Mouse (Mus musculus) forebrain, embryonic 16.5 days (tissue): ENCODE data around the gene Gm9970. TPM values are rescaled to one million over a fixed set of nuclear protein-coding genes. Genes with fewer than 3 reads are reported as not detected.

Experiments used
- ATAC-seq: fragments of 200-750 bp; cut with Nextera tagmentation; 2 replicates; pipeline ENCODE4 v1.8.0; 2017; ENCODE audit warnings: mild to moderate bottlenecking, moderate library complexity
- H3K27ac ChIP-seq: fragments of 300-500 bp; sonication (generic); 2 replicates; pipeline ENCODE4 v1.5.1; 2014; ENCODE audit warnings: low read length, control low read depth
- H3K27me3 ChIP-seq: fragments of 300-500 bp; sonication (generic); replicated peaks from 2 replicates; pipeline ENCODE4 v1.6.1; 2014; ENCODE audit warnings: low read length; ENCODE audit not compliant: control insufficient read depth, insufficient read depth
- H3K36me3 ChIP-seq: fragments of 300-500 bp; sonication (generic); 2 replicates; pipeline ENCODE4 v1.6.1; 2014; ENCODE audit not compliant: control insufficient read depth, insufficient read depth
- H3K4me1 ChIP-seq: fragments of 300-500 bp; sonication (generic); replicated peaks from 2 replicates; pipeline ENCODE4 v1.6.1; 2014; ENCODE audit warnings: low read length; ENCODE audit not compliant: control insufficient read depth, insufficient read depth
- H3K4me2 ChIP-seq: fragments of 300-500 bp; sonication (generic); 2 replicates; pipeline ENCODE4 v1.6.1; 2014; ENCODE audit warnings: mild to moderate bottlenecking, low read length, control low read depth
- H3K4me3 ChIP-seq: fragments of 300-500 bp; sonication (generic); replicated peaks from 2 replicates; pipeline ENCODE4 v1.5.1; 2014; ENCODE audit warnings: mild to moderate bottlenecking, low read length, control low read depth
- H3K9ac ChIP-seq: fragments of 300-500 bp; sonication (generic); replicated peaks from 2 replicates; pipeline ENCODE4 v1.6.1; 2014; ENCODE audit warnings: low read depth, low read length, control low read depth
- H3K9me3 ChIP-seq: fragments of 300-500 bp; sonication (generic); 2 replicates; pipeline ENCODE4 v1.6.1; 2016; ENCODE audit warnings: low read length; ENCODE audit not compliant: control insufficient read depth
- WGBS: fragments of 180-500 bp; shearing (Covaris S2); extraction: QIAGEN DNeasy Blood & Tissue Kit; methylation state at CpG from one replicate; pipeline ENCODE4 v1.1.7; 2014; 5-methylcytosine and 5-hydroxymethylcytosine counted together
- polyA plus RNA-seq: library from polyadenylated mRNA; unstranded; fragments of >200 nt; fragmentation: Nextera tagmentation; extraction: Ambion mirVana; gene quantifications from 2 replicates; pipeline ENCODE4 v1.2.1, GENCODE M21; 2015

Gm9970 gene
- polyA plus RNA-seq, 1 experiment from 2014 or later, result 0.99 TPM

DNA sequence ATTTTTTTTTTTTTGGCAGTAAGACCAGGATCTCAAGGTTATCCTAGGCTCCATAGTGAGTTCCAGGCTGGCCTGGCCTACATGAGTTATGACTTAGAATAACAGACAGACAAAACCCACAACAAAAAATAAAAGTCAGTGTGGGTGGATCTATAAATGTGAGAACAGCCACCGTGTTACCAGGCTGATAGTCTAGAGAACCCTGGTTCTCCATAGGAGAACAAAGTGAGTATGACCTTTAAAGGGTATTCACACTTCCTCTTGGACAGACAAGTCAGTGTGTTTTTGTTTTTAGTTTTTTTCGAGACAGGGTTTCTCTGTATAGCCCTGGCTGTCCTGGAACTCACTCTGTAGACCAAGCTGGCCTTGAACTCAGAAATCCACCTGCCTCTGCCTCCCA lies 14.9 kb upstream of the Gm9970 start:
- Histone ChIP-seq H3K9ac (no peak overlapping the region), H3K36me3 (peaks cover 9% of the 10 kb centered on the region), H3K4me1 (0 out of 2 replicates have a peak, but pooled peaks cover 2% of the 10 kb centered on the region), H3K27ac (no peak overlapping the region), H3K27me3 (no peaks in the 10 kb centered on the region), H3K9me3 (no peaks in the 10 kb centered on the region), H3K4me3 (no peak overlapping the region), H3K4me2 (no peak overlapping the region)
- no peak for ATAC-seq
- 90% methylated on average over 2 of the region's 2 CpGs for WGBS

DNA sequence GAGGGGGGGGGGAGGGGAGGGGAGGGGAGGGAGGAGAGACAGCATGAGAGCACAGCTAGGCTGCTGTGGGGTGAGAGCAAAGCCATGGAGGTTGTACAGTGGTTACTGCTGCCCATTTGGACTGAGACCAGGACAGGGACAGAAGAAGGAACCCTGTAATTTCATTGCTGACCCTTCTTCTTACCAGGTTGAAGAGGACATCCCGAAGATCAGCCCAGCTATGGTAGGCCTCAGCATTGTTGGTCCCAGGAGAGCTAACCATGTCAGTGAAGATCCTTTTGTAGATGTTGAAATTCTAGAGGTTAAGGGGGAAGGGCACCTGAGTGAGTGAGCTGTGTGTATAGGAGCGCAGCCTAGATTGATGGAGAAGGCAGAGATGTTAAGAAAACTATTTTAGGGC lies 14.3 kb upstream of the Gm9970 start:
- H3K9me3 ChIP-seq, result no peaks in the 10 kb centered on the region
- H3K4me1 ChIP-seq, result 0 out of 2 replicates have a peak, but pooled peaks cover 2% of the 10 kb centered on the region
- no peaks in the 10 kb centered on the region for H3K27me3 ChIP-seq
- no peak for ATAC-seq
- WGBS, result 90% methylated on average over 2 of the region's 2 CpGs
- no peak overlapping the region for H3K4me2 ChIP-seq
- no peak overlapping the region for H3K9ac ChIP-seq
- H3K27ac ChIP-seq, result no peak overlapping the region
- H3K4me3 ChIP-seq, result no peak overlapping the region
- peaks cover 9% of the 10 kb centered on the region for H3K36me3 ChIP-seq

DNA sequence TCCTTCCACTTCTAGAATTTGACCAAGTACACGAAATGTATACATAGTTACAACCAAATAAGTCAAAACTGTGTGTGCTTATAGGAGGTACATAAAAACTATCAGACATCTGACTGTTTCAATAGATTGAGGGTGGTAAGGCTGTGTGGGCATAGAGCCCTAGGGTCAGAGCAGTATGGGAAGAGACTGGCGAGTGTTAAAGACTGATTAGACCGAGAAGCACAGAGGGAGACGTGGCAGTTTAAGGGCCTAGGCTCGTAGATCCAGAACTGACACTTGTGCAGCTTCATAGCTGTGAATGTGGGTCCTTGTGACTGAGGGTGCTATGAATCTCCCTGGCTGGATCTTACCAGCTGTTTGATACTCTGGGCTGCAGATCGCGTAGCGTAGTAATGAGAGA lies 13.9 kb upstream of the Gm9970 start:
- Histone ChIP-seq H3K4me3 (no peak overlapping the region), H3K4me1 (0 out of 2 replicates have a peak, but pooled peaks cover 2% of the 10 kb centered on the region), H3K9ac (no peak overlapping the region), H3K36me3 (peaks cover 12% of the 10 kb centered on the region), H3K27me3 (no peaks in the 10 kb centered on the region), H3K27ac (no peak overlapping the region), H3K4me2 (no peak overlapping the region), H3K9me3 (no peaks in the 10 kb centered on the region)
- 87% methylated on average over 8 of the region's 8 CpGs for WGBS
- no peak for ATAC-seq

DNA sequence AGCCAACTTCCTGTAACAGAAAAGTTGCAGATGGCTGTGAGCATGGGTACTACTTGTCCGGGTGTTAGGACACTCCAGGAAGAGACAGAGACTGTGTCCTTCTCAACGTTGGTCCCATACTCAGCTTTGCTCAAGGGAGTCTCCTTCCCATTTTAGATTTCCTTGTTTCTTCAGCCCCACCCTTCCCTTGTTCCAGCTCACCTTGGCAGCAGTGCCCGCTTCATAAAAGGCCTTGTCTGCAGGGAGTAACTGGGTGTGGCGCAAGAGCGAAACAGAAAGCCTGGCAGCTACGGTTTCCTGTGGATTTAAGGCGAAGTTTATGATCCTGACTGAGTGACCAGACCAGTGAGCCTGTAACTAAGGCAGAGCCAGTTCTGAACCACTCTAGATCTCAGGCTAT lies 13.4 kb upstream of the Gm9970 start:
- H3K36me3 ChIP-seq, result peaks cover 17% of the 10 kb centered on the region
- H3K27ac ChIP-seq, result no peak overlapping the region

DNA sequence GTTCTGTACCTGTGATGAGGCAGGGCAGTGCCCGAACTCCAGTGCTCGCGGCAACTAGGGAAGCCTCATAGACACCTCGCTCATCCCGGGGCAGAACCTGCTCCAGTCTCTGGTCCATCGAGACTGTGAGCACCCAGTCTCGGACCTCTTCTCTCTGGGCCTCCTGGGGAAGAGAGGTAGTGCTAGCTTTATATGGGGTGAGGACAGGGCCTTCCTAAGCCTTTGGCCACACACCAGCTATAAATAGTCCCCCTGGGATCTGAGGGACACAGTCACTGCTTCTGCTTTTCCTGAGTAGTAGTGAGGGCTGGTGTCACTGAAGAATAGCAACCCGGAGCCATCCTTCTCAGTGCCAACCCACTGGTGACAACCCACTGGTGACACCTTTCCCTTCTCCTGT lies 12.8 kb upstream of the Gm9970 start:
- Histone ChIP-seq H3K9me3 (no peaks in the 10 kb centered on the region), H3K27ac (no peak overlapping the region), H3K4me2 (no peak overlapping the region), H3K36me3 (peaks cover 21% of the 10 kb centered on the region), H3K4me3 (no peak overlapping the region), H3K4me1 (0 out of 2 replicates have a peak, but pooled peaks cover 2% of the 10 kb centered on the region), H3K9ac (no peak overlapping the region), H3K27me3 (no peaks in the 10 kb centered on the region)
- ATAC-seq, result no peak
- 95% methylated on average over 8 of the region's 8 CpGs for WGBS

More for the DNA sequence above, 13.4 kb upstream of the Gm9970 start:
- no peak overlapping the region for H3K4me3 ChIP-seq
- WGBS, result 92% methylated on average over 7 of the region's 7 CpGs
- no peaks in the 10 kb centered on the region for H3K9me3 ChIP-seq
- no peak overlapping the region for H3K4me2 ChIP-seq
- no peaks in the 10 kb centered on the region for H3K27me3 ChIP-seq
- H3K4me1 ChIP-seq, result 0 out of 2 replicates have a peak, but pooled peaks cover 2% of the 10 kb centered on the region
- no peak overlapping the region for H3K9ac ChIP-seq
- ATAC-seq, result no peak

DNA sequence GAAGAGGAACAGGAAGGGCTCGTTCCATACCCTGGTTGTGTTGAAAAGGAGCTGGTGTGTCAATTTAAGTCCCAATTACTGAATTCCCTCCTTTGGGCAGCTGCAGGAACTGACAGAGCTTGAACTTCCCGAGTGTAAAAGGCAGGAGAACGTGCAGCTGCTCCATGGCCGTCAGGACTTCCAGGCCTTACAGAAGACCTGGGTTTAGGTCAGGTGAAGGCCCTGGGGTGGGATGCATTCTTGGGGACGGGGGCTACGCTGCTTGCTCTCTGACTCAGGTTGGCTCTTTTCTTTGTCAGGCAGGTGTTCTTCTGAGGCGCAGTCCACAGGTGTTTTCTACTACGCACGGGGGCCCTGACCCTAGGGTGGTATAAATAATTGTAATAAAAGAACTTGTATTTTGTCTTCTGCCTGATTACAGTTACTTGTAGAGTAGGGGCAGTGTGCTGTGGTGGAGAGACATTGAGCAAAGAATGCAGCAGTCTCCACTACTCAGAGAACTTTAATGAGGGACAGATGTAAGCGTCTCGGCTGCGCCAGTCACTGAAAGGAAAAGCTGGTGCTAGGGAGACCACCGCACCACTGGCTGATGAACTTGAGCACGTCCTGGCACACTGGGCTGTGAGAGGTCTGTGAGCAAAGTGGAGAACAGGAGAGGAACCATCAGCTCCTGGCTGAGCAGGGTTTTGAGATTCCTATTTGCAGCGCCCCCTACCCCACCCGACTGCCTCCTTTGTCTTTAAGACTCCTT lies 11.9 kb upstream of the Gm9970 start:
- Histone ChIP-seq H3K27me3 (no peaks in the 10 kb centered on the region), H3K9me3 (no peaks in the 10 kb centered on the region), H3K4me1 (0 out of 2 replicates have a peak, but pooled peaks cover 2% of the 10 kb centered on the region), H3K27ac (no peak overlapping the region), H3K4me3 (no peak overlapping the region), H3K9ac (no peak overlapping the region), H3K4me2 (no peak overlapping the region), H3K36me3 (peaks cover 23% of the 10 kb centered on the region)
- no peak for ATAC-seq
- WGBS, result 81% methylated on average over 16 of the region's 16 CpGs

DNA sequence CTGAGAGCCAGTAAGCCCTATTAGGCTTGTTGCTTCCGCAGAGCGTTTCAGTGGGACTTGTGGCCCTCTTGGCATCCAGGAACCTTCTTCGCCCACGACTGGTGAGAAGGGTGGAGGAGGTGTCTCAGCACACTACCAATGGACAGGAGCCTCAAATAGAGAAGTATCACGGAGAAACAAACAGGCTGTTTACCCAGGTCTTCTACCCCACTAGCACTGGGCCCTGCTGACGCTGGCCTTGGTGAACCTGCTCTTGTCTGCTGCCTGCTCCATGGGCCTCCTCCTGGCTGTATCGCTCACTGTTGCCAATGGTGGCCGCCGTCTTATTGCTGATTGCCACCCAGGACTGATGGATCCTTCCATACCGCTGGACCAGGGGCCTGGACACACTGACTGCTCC lies 11.1 kb upstream of the Gm9970 start:
- Histone ChIP-seq H3K27ac (no peak overlapping the region), H3K4me3 (no peak overlapping the region), H3K4me2 (no peak overlapping the region), H3K27me3 (no peaks in the 10 kb centered on the region), H3K9ac (no peak overlapping the region), H3K4me1 (0 out of 2 replicates have a peak, but pooled peaks cover 2% of the 10 kb centered on the region), H3K9me3 (no peaks in the 10 kb centered on the region), H3K36me3 (peaks cover 25% of the 10 kb centered on the region)
- 62% methylated on average over 10 of the region's 10 CpGs for WGBS
- ATAC-seq, result no peak

DNA sequence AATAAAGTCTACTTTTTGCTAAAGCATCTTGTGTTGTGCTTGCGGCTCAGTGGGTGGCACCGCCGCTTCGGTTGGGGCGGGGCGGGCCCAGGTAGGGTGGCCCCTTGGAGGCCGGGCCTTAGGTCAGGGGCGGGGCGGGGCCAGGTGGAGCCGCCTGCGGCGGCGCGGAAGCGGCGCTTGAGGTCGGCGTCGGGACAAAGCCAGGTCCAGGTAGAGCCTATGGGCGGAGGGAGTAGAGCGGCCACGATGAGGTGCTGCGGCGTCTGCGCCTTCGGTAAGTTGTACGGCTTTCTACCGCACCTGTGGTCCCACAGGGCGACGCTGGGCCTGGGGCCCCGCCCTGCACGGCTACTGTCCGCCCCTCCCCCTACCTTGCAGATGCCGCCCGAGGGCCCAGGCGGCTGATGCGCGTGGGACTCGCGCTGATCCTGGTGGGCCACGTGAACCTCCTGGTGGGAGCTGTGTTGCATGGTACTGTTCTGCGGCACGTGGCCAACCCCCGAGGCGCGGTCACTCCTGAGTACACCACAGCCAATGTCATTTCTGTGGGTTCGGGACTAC lies 10.6 kb upstream of the Gm9970 start, which contains the start of gene Krtcap3:
Gene Krtcap3, plus strand, starts transcription at position 151 of the 561 bp plus-strand sequence.
- 8% methylated on average over 47 of the region's 47 CpGs for WGBS
- Histone ChIP-seq H3K9ac (no peak within 1 kb of the TSS), H3K36me3 (peaks cover 29% of the 10 kb centered on the region)

DNA sequence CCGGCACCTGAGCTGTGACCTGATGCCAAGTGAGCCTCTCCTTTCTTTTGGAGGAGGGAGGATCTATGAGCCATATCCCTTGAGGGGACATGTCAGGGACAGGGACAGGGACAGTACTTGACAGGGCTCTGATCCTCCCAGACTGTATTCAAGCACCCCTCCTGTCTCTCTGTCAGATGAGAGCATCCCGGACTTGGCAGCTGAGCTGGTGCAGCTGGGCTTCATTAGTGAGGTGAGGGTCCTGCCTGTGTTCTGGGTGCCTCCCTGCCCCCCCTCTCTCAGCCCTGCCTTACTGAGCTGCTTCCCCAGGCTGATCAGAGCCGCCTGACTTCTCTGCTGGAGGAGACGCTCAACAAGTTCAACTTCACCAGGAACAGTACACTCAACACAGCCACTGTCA lies 9.7 kb upstream of the Gm9970 start:
- H3K4me3 ChIP-seq, result no peak overlapping the region
- H3K4me2 ChIP-seq, result no peak overlapping the region
- WGBS, result 58% methylated on average over 4 of the region's 4 CpGs
- H3K27ac ChIP-seq, result no peak overlapping the region
- H3K9ac ChIP-seq, result no peak overlapping the region
- H3K9me3 ChIP-seq, result no peaks in the 10 kb centered on the region
- H3K36me3 ChIP-seq, result peaks cover 37% of the 10 kb centered on the region
- ATAC-seq, result peak; percentile 14; the same call in 1 of the 2 replicates
- 0 out of 2 replicates have a peak, but pooled peaks cover 2% of the 10 kb centered on the region for H3K4me1 ChIP-seq
- no peaks in the 10 kb centered on the region for H3K27me3 ChIP-seq

More for the DNA sequence above, 10.6 kb upstream of the Gm9970 start, which contains the start of gene Krtcap3:
- H3K4me1 ChIP-seq, result 0 out of 2 replicates have a peak, but pooled peaks cover 2% of the 10 kb centered on the region
- ATAC-seq, result peak; percentile 45; the same call in 1 of the 2 replicates
- H3K4me3 ChIP-seq, result no peak within 1 kb of the TSS
- no peak within 1 kb of the TSS for H3K27ac ChIP-seq
- H3K4me2 ChIP-seq, result peak within 1 kb of the TSS; percentile 11; the same call in 1 of the 2 replicates
- H3K27me3 ChIP-seq, result no peaks in the 10 kb centered on the region
- H3K9me3 ChIP-seq, result no peaks in the 10 kb centered on the region
